Mouse (Mus musculus) liver, postnatal 0 days (tissue): ENCODE measurements at regions not wholly inside any gene's neighbourhood (a gene's known extent, or its start where the extent isn't known, plus 50 kb on each side); places are given as distances from the start of the nearest gene placed in this dataset.

Experiments
- CTCF ChIP-seq: sonication (generic); IDR thresholded peaks from 2 replicates; pipeline ENCODE4 v1.5.1; 2016; ENCODE audit warnings: antibody characterized with exemption, low read depth
- EP300 ChIP-seq: IDR thresholded peaks from 2 replicates; pipeline ENCODE4 v1.6.1; 2016; ENCODE audit warnings: antibody characterized with exemption, low read depth, mild to moderate bottlenecking

GRCm38 (mm10) chr17:52078496-52078895 is 245.4 kb upstream of the Satb1 start:
- TF ChIP-seq CTCF, result no peak
- no peak for TF ChIP-seq EP300
